Mouse (Mus musculus) forebrain, embryonic 16.5 days (tissue): ENCODE data around the gene Ube2j1. TPM values are rescaled to one million over a fixed set of nuclear protein-coding genes. Genes with fewer than 3 reads are reported as not detected.

Experiments
- ATAC-seq: fragments of 200-750 bp; cut with Nextera tagmentation; 2 replicates; pipeline ENCODE4 v1.8.0; 2017; ENCODE audit warnings: mild to moderate bottlenecking, moderate library complexity
- H3K27ac ChIP-seq: fragments of 300-500 bp; sonication (generic); 2 replicates; pipeline ENCODE4 v1.5.1; 2014; ENCODE audit warnings: low read length, control low read depth
- H3K27me3 ChIP-seq: fragments of 300-500 bp; sonication (generic); replicated peaks from 2 replicates; pipeline ENCODE4 v1.6.1; 2014; ENCODE audit warnings: low read length; ENCODE audit not compliant: control insufficient read depth, insufficient read depth
- H3K36me3 ChIP-seq: fragments of 300-500 bp; sonication (generic); 2 replicates; pipeline ENCODE4 v1.6.1; 2014; ENCODE audit not compliant: control insufficient read depth, insufficient read depth
- H3K4me1 ChIP-seq: fragments of 300-500 bp; sonication (generic); replicated peaks from 2 replicates; pipeline ENCODE4 v1.6.1; 2014; ENCODE audit warnings: low read length; ENCODE audit not compliant: control insufficient read depth, insufficient read depth
- H3K4me2 ChIP-seq: fragments of 300-500 bp; sonication (generic); 2 replicates; pipeline ENCODE4 v1.6.1; 2014; ENCODE audit warnings: mild to moderate bottlenecking, low read length, control low read depth
- H3K4me3 ChIP-seq: fragments of 300-500 bp; sonication (generic); replicated peaks from 2 replicates; pipeline ENCODE4 v1.5.1; 2014; ENCODE audit warnings: mild to moderate bottlenecking, low read length, control low read depth
- H3K9ac ChIP-seq: fragments of 300-500 bp; sonication (generic); replicated peaks from 2 replicates; pipeline ENCODE4 v1.6.1; 2014; ENCODE audit warnings: low read depth, low read length, control low read depth
- H3K9me3 ChIP-seq: fragments of 300-500 bp; sonication (generic); 2 replicates; pipeline ENCODE4 v1.6.1; 2016; ENCODE audit warnings: low read length; ENCODE audit not compliant: control insufficient read depth
- WGBS: fragments of 180-500 bp; shearing (Covaris S2); extraction: QIAGEN DNeasy Blood & Tissue Kit; methylation state at CpG from one replicate; pipeline ENCODE4 v1.1.7; 2014; 5-methylcytosine and 5-hydroxymethylcytosine counted together
- polyA plus RNA-seq: library from polyadenylated mRNA; unstranded; fragments of >200 nt; fragmentation: Nextera tagmentation; extraction: Ambion mirVana; gene quantifications from 2 replicates; pipeline ENCODE4 v1.2.1, GENCODE M21; 2015

The Ube2j1 gene
- polyA plus RNA-seq, 1 experiment from 2014 or later = 53.4 TPM

DNA sequence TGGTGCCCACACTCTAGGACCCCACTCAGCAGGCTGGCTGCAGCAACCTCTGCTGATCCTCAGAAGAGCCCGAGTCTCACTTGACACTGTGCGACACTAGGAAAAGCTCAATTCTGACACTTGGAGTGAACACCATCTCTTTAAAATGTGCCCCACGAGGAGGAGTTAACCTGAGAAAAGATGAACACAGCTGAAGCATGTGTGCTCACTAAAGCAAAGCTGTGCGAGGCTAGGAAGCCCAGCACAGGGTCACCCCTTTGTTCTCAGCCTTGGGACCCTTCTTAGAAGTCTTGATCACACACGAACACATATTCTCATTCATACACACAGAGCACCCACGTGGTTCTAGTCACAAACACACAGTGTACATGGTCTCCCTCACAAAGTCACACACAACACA lies 33.8 kb downstream of the Ube2j1 start:
- no peak overlapping the region for H3K27ac ChIP-seq
- no peak for ATAC-seq
- H3K4me1 ChIP-seq = peaks cover 8% of the 10 kb centered on the region; the same call in 1 of the 2 replicates
- 80% methylated on average over 6 of the region's 6 CpGs for WGBS
- no peaks in the 10 kb centered on the region for H3K36me3 ChIP-seq
- no peaks in the 10 kb centered on the region for H3K27me3 ChIP-seq
- H3K9me3 ChIP-seq = no peaks in the 10 kb centered on the region
- no peak overlapping the region for H3K9ac ChIP-seq
- no peak overlapping the region for H3K4me3 ChIP-seq
- H3K4me2 ChIP-seq = no peak overlapping the region

DNA sequence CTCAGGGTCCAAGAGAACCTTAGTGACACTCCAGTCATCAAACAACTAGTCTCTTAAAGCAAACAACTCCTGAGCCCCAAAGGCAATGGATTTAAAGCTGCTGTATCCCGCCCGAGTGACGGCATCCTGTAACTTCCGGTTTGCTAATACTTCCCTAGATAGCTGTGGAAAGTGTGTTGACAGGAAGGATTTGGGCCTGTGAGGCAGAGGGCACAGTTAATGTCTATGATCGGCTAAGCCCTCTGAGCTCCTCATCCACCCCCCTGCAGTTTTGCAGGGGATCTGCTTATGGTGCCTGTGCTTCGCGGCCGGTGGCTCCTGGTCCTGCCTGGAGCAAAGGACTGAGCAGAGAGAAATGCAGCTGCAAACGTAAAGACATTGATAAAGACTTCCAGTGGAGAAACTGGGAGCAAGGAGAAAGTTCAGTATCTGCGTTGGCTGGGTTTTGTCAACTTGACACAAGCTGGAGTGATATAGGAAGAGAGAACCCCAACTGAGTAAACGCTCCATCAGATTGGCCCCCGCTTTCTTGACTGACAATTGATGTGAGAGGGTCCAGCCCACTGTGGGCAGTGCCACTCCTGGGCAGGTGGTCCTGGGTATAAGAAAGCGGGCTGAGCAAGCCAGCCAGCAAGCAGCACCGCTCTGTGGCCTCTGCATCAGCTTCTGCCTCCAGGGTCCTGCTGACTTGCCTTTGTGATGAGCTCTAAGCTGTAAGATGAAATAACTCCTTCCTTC lies 35.2 kb downstream of the Ube2j1 start:
- no peaks in the 10 kb centered on the region for H3K9me3 ChIP-seq
- no peak overlapping the region for H3K4me3 ChIP-seq
- H3K4me1 ChIP-seq = peaks cover 8% of the 10 kb centered on the region; the same call in 1 of the 2 replicates
- no peaks in the 10 kb centered on the region for H3K27me3 ChIP-seq
- WGBS = 62% methylated on average over 14 of the region's 14 CpGs
- H3K36me3 ChIP-seq = no peaks in the 10 kb centered on the region
- no peak for ATAC-seq
- H3K4me2 ChIP-seq = no peak overlapping the region
- H3K27ac ChIP-seq = no peak overlapping the region
- H3K9ac ChIP-seq = no peak overlapping the region

DNA sequence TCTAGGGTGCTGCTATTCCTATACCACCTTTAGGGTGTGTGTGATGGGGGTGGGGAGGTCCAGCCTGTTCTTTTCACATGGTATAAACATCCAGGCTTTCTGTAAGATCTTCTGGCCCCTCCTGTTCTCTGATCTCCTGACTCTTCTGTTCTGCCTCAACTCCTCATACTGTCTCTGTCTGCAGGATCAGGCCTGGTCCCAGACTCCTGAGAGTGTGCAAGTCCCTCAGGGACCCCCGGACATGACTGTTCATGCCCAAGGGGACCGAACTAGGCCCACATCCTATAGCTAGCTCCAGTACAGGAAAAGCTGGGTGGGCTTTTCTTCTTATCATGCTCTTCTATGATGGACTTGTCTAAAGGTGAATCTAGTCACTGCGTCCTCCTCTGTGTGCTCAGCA lies 36.1 kb downstream of the Ube2j1 start:
- H3K4me3 ChIP-seq = no peak overlapping the region
- ATAC-seq = no peak
- H3K36me3 ChIP-seq = no peaks in the 10 kb centered on the region
- no peaks in the 10 kb centered on the region for H3K27me3 ChIP-seq
- no peak overlapping the region for H3K4me2 ChIP-seq
- no peak overlapping the region for H3K27ac ChIP-seq
- H3K9ac ChIP-seq = no peak overlapping the region
- 87% methylated on average over 3 of the region's 3 CpGs for WGBS
- peaks cover 8% of the 10 kb centered on the region; the same call in 1 of the 2 replicates for H3K4me1 ChIP-seq
- no peaks in the 10 kb centered on the region for H3K9me3 ChIP-seq

DNA sequence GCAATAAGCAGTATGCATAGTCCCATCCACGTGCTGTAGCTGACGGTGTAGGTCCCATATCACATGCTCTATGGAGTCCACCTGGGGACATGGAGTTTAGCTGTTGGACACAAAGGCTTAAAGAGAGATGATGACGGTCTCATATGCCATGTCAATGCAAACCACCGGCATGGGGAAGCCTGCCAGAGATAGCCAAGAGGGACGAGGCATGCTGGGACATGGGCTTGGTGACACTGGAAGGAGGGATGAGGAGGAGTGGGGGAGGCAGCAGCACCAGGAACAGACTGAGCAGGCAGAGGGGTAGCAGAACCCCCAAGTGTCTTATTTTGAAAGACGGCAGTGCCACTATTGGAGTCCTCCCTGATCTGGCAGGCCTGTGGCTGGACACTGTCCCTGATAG lies 36.6 kb downstream of the Ube2j1 start:
- Histone ChIP-seq H3K36me3 (no peaks in the 10 kb centered on the region), H3K4me2 (no peak overlapping the region), H3K27ac (no peak overlapping the region), H3K4me3 (no peak overlapping the region), H3K9ac (no peak overlapping the region), H3K27me3 (no peaks in the 10 kb centered on the region), H3K9me3 (no peaks in the 10 kb centered on the region), H3K4me1 (peaks cover 8% of the 10 kb centered on the region; the same call in 1 of the 2 replicates)
- ATAC-seq = no peak
- WGBS = 88% methylated on average over 6 of the region's 6 CpGs

DNA sequence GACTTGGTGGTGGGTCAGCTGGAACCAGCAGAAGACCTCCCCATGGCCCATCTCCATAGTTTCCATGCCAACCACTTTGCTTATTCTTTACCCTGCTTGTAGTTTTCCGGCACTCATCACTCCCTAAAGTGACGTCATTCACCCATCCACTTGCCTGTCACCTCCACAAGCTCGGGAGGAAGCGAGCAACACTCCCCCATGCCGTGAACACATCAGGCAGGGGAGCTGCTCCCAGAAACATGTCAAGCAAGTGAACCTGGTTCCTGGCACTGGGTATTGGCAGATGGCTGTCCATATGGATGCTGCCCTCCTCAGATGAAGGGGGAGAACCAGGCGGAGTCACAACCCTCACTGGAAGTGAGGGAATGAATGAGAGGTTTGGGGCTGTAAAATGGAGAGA lies 37.7 kb downstream of the Ube2j1 start:
- ATAC-seq = peak; percentile 86
- Histone ChIP-seq H3K27ac (no peak overlapping the region), H3K4me2 (no peak overlapping the region), H3K9me3 (no peaks in the 10 kb centered on the region), H3K9ac (no peak overlapping the region), H3K4me3 (no peak overlapping the region), H3K27me3 (no peaks in the 10 kb centered on the region), H3K36me3 (no peaks in the 10 kb centered on the region), H3K4me1 (peaks cover 8% of the 10 kb centered on the region; the same call in 1 of the 2 replicates)
- WGBS = 55% methylated on average over 6 of the region's 6 CpGs

DNA sequence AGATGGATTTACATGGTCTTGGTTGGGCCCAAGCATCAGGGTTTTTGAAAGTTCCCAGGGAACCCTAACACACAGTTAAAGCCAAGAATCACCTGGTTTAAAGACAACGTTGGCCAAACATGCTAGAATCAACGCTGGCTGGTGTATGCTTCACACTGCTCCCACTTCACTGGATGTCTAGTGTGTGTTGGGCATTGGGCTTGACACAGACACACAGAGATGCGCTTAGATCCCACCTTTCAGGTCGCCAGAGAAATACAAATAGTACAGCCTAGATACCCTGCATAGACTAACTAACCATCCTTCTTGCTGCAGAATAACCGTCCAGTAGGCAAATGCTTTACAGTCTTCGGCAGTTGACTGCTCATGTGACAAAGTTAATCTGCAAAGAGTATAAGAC lies 39.1 kb downstream of the Ube2j1 start:
- Histone ChIP-seq H3K4me1 (peaks cover 8% of the 10 kb centered on the region; the same call in 1 of the 2 replicates), H3K4me3 (no peak overlapping the region), H3K4me2 (no peak overlapping the region), H3K27me3 (no peaks in the 10 kb centered on the region), H3K36me3 (no peaks in the 10 kb centered on the region), H3K9me3 (no peaks in the 10 kb centered on the region), H3K27ac (no peak overlapping the region), H3K9ac (no peak overlapping the region)
- 95% methylated on average over 6 of the region's 6 CpGs for WGBS
- no peak for ATAC-seq

DNA sequence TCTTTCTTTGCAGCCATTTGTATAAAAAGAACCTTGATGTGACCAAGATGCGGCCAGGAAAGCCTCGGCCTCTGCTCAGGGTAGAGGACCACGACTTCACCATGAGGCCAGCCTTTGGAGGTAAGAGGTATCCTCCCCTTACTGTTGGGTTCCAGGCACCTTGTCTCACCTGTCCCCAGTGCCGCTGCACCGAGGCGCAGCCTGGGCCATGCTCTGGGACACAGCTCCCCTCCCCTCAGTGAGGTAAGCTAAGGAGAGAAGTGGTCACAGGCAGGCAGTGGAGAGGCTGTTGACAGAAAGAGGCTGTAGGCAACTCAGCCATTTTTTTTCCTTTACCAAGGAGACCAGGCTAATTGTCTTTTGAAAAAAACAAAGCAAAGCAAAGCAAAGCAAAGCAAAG lies 40.1 kb downstream of the Ube2j1 start:
- ATAC-seq = no peak
- Histone ChIP-seq H3K4me2 (no peak overlapping the region), H3K27ac (no peak overlapping the region), H3K9me3 (no peaks in the 10 kb centered on the region), H3K4me3 (no peak overlapping the region), H3K36me3 (no peaks in the 10 kb centered on the region), H3K4me1 (peaks cover 8% of the 10 kb centered on the region; the same call in 1 of the 2 replicates), H3K27me3 (no peaks in the 10 kb centered on the region), H3K9ac (no peak overlapping the region)
- WGBS = 91% methylated on average over 6 of the region's 6 CpGs

DNA sequence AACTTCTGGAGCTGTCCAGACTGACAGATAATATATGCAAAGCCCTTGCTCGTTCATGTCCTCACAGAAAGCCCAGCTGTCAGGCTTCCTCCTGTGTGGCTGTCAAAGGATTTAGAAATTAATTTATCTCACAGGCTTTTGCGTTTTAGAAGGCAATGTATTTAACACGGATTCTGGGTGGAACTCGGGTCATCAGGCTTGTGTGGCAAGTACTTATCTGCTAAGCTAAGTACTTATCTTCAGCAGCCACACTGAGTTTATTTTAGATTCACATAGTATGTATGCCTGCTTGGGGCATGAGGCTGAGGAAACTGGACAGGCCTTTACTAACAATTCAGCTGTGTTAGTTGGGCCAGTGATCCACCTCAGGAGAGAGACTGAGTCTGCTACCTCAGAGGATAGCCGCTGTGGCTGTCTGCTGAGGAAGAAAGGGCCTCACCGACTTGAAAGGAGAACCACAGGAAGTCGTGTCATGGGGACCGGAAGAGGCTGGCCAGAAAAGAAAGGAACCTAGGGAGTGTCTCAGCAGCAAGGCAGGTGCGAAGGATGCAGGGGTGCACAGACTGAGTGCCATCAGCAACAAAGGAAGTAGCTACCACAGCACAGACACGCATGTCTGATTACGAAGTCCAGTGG lies 41.4 kb downstream of the Ube2j1 start:
- Histone ChIP-seq H3K4me2 (no peak overlapping the region), H3K27me3 (no peaks in the 10 kb centered on the region), H3K9me3 (no peaks in the 10 kb centered on the region), H3K36me3 (no peaks in the 10 kb centered on the region), H3K27ac (no peak overlapping the region), H3K9ac (no peak overlapping the region), H3K4me3 (no peak overlapping the region), H3K4me1 (peaks cover 8% of the 10 kb centered on the region; the same call in 1 of the 2 replicates)
- WGBS = 43% methylated on average over 11 of the region's 11 CpGs
- ATAC-seq = no peak

DNA sequence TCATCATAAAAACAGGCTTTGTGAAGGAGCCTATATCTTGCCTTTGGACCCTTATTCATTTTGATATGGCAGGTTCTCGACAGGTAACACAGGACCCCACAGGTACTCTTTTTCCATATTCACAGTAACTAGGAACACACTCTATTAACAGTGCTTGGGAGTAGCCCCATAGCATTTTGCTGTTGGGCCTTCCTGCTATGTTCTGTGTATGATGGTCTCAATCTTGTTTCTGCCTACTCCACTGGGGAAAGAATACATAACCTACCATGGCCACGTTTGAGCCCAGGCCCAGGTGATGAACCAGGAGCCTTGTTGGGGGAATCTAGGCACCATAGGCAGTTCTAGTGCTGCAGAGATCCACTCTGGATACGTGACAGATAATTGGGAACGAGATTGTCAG lies 43.2 kb downstream of the Ube2j1 start:
- Histone ChIP-seq H3K4me3 (no peak overlapping the region), H3K4me1 (no peaks in the 10 kb centered on the region), H3K4me2 (no peak overlapping the region), H3K9ac (no peak overlapping the region), H3K36me3 (no peaks in the 10 kb centered on the region), H3K9me3 (no peaks in the 10 kb centered on the region), H3K27me3 (no peaks in the 10 kb centered on the region), H3K27ac (no peak overlapping the region)
- ATAC-seq = no peak
- WGBS = 80% methylated on average over 4 of the region's 4 CpGs
